In genomic region chr4:45107066-45107465, GRCm38 (mm10) we compare ENCODE assay signal across 8 mouse cellular contexts. TPM values are rescaled to one million over a fixed set of nuclear protein-coding genes. Genes with fewer than 3 reads are reported as not detected.
DNase-seq lines count a peak whose midpoint lies in the region; ATAC-seq and TF ChIP-seq lines count a peak whose summit lies in the region.

No protein-coding gene starts in this region.

- H3K4me2 ChIP-seq in hindbrain, embryonic 14.5 days (replicated peaks): peak overlapping the region; percentile 75
- peak overlapping the region; percentile 80 for H3K4me2 ChIP-seq in liver, embryonic 16.5 days (ENCODE audit: low read depth, low read length)

- TF ChIP-seq CTCF in G1E (IDR thresholded peaks at IDR 0.05; ENCODE audit: low read depth, low read length): no peak

- DNase-seq in adrenal gland, adult 2 months: peak; percentile 9
- no peak for DNase-seq in adrenal gland, adult 18-20 months (ENCODE audit: low spot score in 2 of 2)
- no peak for DNase-seq in G1E (ENCODE audit: low spot score)
- DNase-seq in hindbrain, embryonic 14.5 days (ENCODE audit: low spot score): no peak
- DNase-seq in left cerebral cortex, postnatal 14 days (ENCODE audit: low spot score in 2 of 2): no peak
- DNase-seq in gastrocnemius, postnatal 25 days: no peak
- DNase-seq in left cerebral cortex, adult 11 months (ENCODE audit: low spot score): no peak

- peaks cover 4% of the 10 kb centered on the region for H3K27me3 ChIP-seq in G1E (ENCODE audit: insufficient read depth, low read length)
- no peaks in the 10 kb centered on the region for H3K27me3 ChIP-seq in hindbrain, embryonic 14.5 days (ENCODE audit: control insufficient read depth, insufficient read depth, low read length)
- H3K27me3 ChIP-seq in liver, embryonic 16.5 days (ENCODE audit: control insufficient read depth, insufficient read depth, low read depth, low read length): no peaks in the 10 kb centered on the region

- H3K9me3 ChIP-seq in G1E (replicated peaks): no peaks in the 10 kb centered on the region
- H3K9me3 ChIP-seq in hindbrain, embryonic 14.5 days (ENCODE audit: control insufficient read depth, low read length): no peaks in the 10 kb centered on the region
- no peaks in the 10 kb centered on the region for H3K9me3 ChIP-seq in liver, embryonic 16.5 days (replicated peaks; ENCODE audit: control insufficient read depth, low read length)

- peaks cover 19% of the 10 kb centered on the region for H3K4me1 ChIP-seq in G1E (ENCODE audit: insufficient read depth, low read depth, low read length)
- H3K4me1 ChIP-seq in hindbrain, embryonic 14.5 days (replicated peaks; ENCODE audit: control insufficient read depth, insufficient read depth, low read length): peaks cover 10% of the 10 kb centered on the region
- H3K4me1 ChIP-seq in liver, embryonic 16.5 days (ENCODE audit: control insufficient read depth, low read depth, low read length): peaks cover 13% of the 10 kb centered on the region

- intact Hi-C loops in left cerebral cortex, postnatal 14 days (cut with DNase I): loop anchor here (5.0 kb wide), 1 partner anchor 90 kb away; the partner anchor contains the start of gene Polr1e

- no peak for ATAC-seq in G1E (ENCODE audit: extremely low read depth, insufficient number of reproducible peaks, low FRiP score, poor library complexity, severe bottlenecking)
- ATAC-seq in hindbrain, embryonic 14.5 days (ENCODE audit: low FRiP score): no peak
- no peak for ATAC-seq in liver, embryonic 16.5 days (ENCODE audit: low read depth)

- H3K9ac ChIP-seq in hindbrain, embryonic 14.5 days: peak overlapping the region; percentile 96
- peak overlapping the region; percentile 75 for H3K9ac ChIP-seq in liver, embryonic 16.5 days (ENCODE audit: low read depth, low read length)

- H3K4me3 ChIP-seq in G1E (ENCODE audit: low read depth, low read length): peak overlapping the region; percentile 100
- peak overlapping the region; percentile 87 for H3K4me3 ChIP-seq in hindbrain, embryonic 14.5 days (replicated peaks; ENCODE audit: low read length)
- peak overlapping the region; percentile 72 for H3K4me3 ChIP-seq in liver, embryonic 16.5 days (ENCODE audit: low read depth, low read length)

- peaks cover 40% of the 10 kb centered on the region for H3K36me3 ChIP-seq in G1E (replicated peaks)
- H3K36me3 ChIP-seq in hindbrain, embryonic 14.5 days (replicated peaks; ENCODE audit: control insufficient read depth, insufficient read depth): peaks cover 32% of the 10 kb centered on the region
- H3K36me3 ChIP-seq in liver, embryonic 16.5 days (ENCODE audit: control insufficient read depth, insufficient read depth): peaks cover 13% of the 10 kb centered on the region

- WGBS in hindbrain, embryonic 14.5 days: 11% methylated on average over 4 of the region's 4 CpGs
- 3% methylated on average over 4 of the region's 4 CpGs for WGBS in liver, embryonic 16.5 days (ENCODE audit: insufficient replicate concordance)

- H3K27ac ChIP-seq in hindbrain, embryonic 14.5 days: no peak overlapping the region
- H3K27ac ChIP-seq in liver, embryonic 16.5 days (ENCODE audit: low read length): peak overlapping the region; percentile 35; the same call in 1 of the 2 replicates

RNA-seq across cellular contexts. Expression of gene Tomm5, which starts 0.8 kb away (rescaled TPM):
- total RNA-seq in adrenal gland, adult 2 months (2021): 100 to 1,000 TPM in 1 of 2 experiments, 10 to 100 TPM in 1; 77.9 to 111 TPM
- polyA plus RNA-seq in adrenal gland, adult 2 months (2012; rRNA removed): 46.0 and 52.3 TPM in 2 replicates
- total RNA-seq in adrenal gland, adult 18-20 months (2021): 100 to 1,000 TPM in 1 of 2 experiments, 10 to 100 TPM in 1; 86.0 to 103 TPM
- 106 and 135 TPM in 2 replicates for total RNA-seq in G1E (2014; fragmentation: Nextera tagmentation)
- 291 and 355 TPM in 2 replicates for total RNA-seq in G1E (2017)
- polyA plus RNA-seq in G1E (2012): 127 and 156 TPM in 2 replicates
- 166 and 176 TPM in 2 replicates for polyA plus RNA-seq in hindbrain, embryonic 14.5 days (2014; fragmentation: Nextera tagmentation; extraction: Ambion mirVana)
- 104 and 114 TPM in 2 replicates for polyA plus RNA-seq in liver, embryonic 16.5 days (2015; fragmentation: Nextera tagmentation; extraction: Ambion mirVana)
- 10 to 100 TPM; 68.3 to 76.1 TPM for total RNA-seq in left cerebral cortex, postnatal 14 days (2021)
- 100 to 1,000 TPM in 1 of 2 experiments, 10 to 100 TPM in 1; 84.5 to 103 TPM for total RNA-seq in gastrocnemius, postnatal 25 days (2021)

RNA-seq across cellular contexts. Expression of gene Fbxo10, which starts 22.7 kb away (rescaled TPM):
- total RNA-seq in adrenal gland, adult 2 months (2021): 10 to 100 TPM in 1 of 2 experiments, 1 to 10 TPM in 1; 6.7 to 12.0 TPM
- polyA plus RNA-seq in adrenal gland, adult 2 months (2012; rRNA removed): 15.0 and 16.0 TPM in 2 replicates
- total RNA-seq in adrenal gland, adult 18-20 months (2021): 1 to 10 TPM; 6.9 to 8.3 TPM
- total RNA-seq in G1E (2014; fragmentation: Nextera tagmentation): 5.1 and 5.3 TPM in 2 replicates
- 4.3 and 4.5 TPM in 2 replicates for total RNA-seq in G1E (2017)
- 3.1 and 3.3 TPM in 2 replicates for polyA plus RNA-seq in G1E (2012)
- 14.4 and 14.6 TPM in 2 replicates for polyA plus RNA-seq in hindbrain, embryonic 14.5 days (2014; fragmentation: Nextera tagmentation; extraction: Ambion mirVana)
- 3.6 and 3.8 TPM in 2 replicates for polyA plus RNA-seq in liver, embryonic 16.5 days (2015; fragmentation: Nextera tagmentation; extraction: Ambion mirVana)
- 10 to 100 TPM; 35.5 to 38.4 TPM for total RNA-seq in left cerebral cortex, postnatal 14 days (2021)
- 1 to 10 TPM; 2.5 TPM for total RNA-seq in gastrocnemius, postnatal 25 days (2021)
